Mouse (Mus musculus) embryonic facial prominence, embryonic 15.5 days (tissue): ENCODE measurements around the gene Gigyf1. TPM values are rescaled to one million over a fixed set of nuclear protein-coding genes. Genes with fewer than 3 reads are reported as not detected.

Source experiments
- ATAC-seq: fragments of 200-750 bp; cut with Nextera tagmentation; 2 replicates; pipeline ENCODE4 v1.8.0; 2017; ENCODE audit warnings: low read depth, moderate TSS enrichment; ENCODE audit not compliant: insufficient number of reproducible peaks, low FRiP score, low TSS enrichment
- H3K27ac ChIP-seq: fragments of 300-500 bp; sonication (generic); replicated peaks from 2 replicates; pipeline ENCODE4 v1.5.1; 2015; ENCODE audit warnings: mild to moderate bottlenecking, inconsistent platforms
- H3K27me3 ChIP-seq: fragments of 300-500 bp; sonication (generic); 2 replicates; pipeline ENCODE4 v1.6.1; 2015; ENCODE audit warnings: inconsistent platforms
- H3K36me3 ChIP-seq: fragments of 300-500 bp; sonication (generic); 2 replicates; pipeline ENCODE4 v1.6.1; 2015; ENCODE audit warnings: mild to moderate bottlenecking, inconsistent platforms
- H3K4me1 ChIP-seq: fragments of 300-500 bp; sonication (generic); 2 replicates; pipeline ENCODE4 v1.6.1; 2015; ENCODE audit warnings: inconsistent platforms
- H3K4me2 ChIP-seq: fragments of 300-500 bp; sonication (generic); replicated peaks from 2 replicates; pipeline ENCODE4 v1.6.1; 2015; ENCODE audit warnings: mild to moderate bottlenecking, inconsistent platforms
- H3K4me3 ChIP-seq: fragments of 300-500 bp; sonication (generic); replicated peaks from 2 replicates; pipeline ENCODE4 v1.5.1; 2015; ENCODE audit warnings: mild to moderate bottlenecking, inconsistent platforms
- H3K9ac ChIP-seq: fragments of 300-500 bp; sonication (generic); 2 replicates; pipeline ENCODE4 v1.6.1; 2015; ENCODE audit warnings: inconsistent platforms
- H3K9me3 ChIP-seq: fragments of 300-500 bp; sonication (generic); replicated peaks from 2 replicates; pipeline ENCODE4 v1.6.1; 2016; ENCODE audit warnings: inconsistent platforms
- WGBS: fragments of 180-500 bp; shearing (Covaris S2); methylation state at CpG from one replicate; pipeline ENCODE4 v1.1.7; 2015; 5-methylcytosine and 5-hydroxymethylcytosine counted together
- polyA plus RNA-seq: library from polyadenylated mRNA; unstranded; fragments of >200 nt; fragmentation: Nextera tagmentation; extraction: Ambion mirVana; gene quantifications from 2 replicates; pipeline ENCODE4 v1.2.1, GENCODE M21; 2015

Gene Gigyf1
- polyA plus RNA-seq, 1 experiment from 2014 or later, result 15.5 TPM

- Histone ChIP-seq H3K36me3 (no peaks in the 10 kb centered on the region), H3K4me1 (peaks cover 4% of the 10 kb centered on the region), H3K4me3 (no peak overlapping the region), H3K4me2 (no peak overlapping the region), H3K27ac (no peak overlapping the region), H3K9ac (no peak overlapping the region), H3K9me3 (no peaks in the 10 kb centered on the region), H3K27me3 (no peaks in the 10 kb centered on the region)
- no peak for ATAC-seq
- 80% methylated on average over 9 of the region's 9 CpGs for WGBS
These were observed 17.0 kb downstream of the Gigyf1 start for GRCm38 (mm10) chr5:137535318-137535717.

GRCm38 (mm10) chr5:137537461-137537860, 19.1 kb downstream of the Gigyf1 start:
- 53% methylated on average over 4 of the region's 4 CpGs for WGBS
- Histone ChIP-seq H3K9ac (no peak overlapping the region), H3K4me1 (no peaks in the 10 kb centered on the region), H3K4me3 (no peak overlapping the region), H3K36me3 (no peaks in the 10 kb centered on the region), H3K27ac (no peak overlapping the region), H3K9me3 (no peaks in the 10 kb centered on the region), H3K27me3 (no peaks in the 10 kb centered on the region), H3K4me2 (no peak overlapping the region)
- no peak for ATAC-seq

GRCm38 (mm10) chr5:137539291-137539801, 21.0 kb downstream of the Gigyf1 start:
- no peaks in the 10 kb centered on the region for H3K4me1 ChIP-seq
- ATAC-seq, result no peak
- no peaks in the 10 kb centered on the region for H3K36me3 ChIP-seq
- H3K4me2 ChIP-seq, result no peak overlapping the region
- WGBS, result 52% methylated on average over 7 of the region's 7 CpGs
- H3K27ac ChIP-seq, result no peak overlapping the region
- no peaks in the 10 kb centered on the region for H3K9me3 ChIP-seq
- H3K9ac ChIP-seq, result no peak overlapping the region
- H3K27me3 ChIP-seq, result no peaks in the 10 kb centered on the region
- no peak overlapping the region for H3K4me3 ChIP-seq

DNA sequence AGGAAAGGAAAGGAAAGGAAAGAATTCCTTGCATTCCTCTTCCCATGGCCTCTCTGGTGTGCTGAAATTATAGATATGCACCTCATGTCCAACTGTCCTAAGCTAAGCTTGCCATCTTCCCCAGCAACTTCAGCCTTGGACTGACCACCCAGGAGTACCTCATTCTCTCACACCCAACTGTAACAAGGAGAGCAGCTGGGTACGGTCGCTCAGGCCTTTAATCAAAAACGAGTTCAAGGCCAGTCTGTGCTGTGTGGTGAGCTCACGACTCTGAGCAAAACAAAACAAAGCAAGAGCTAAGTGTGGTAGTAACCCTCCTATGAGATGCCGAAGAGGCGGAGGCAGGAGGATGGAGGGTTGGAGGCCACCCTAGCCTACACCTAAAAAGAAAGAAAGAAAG, 22.6 kb downstream of the Gigyf1 start:
- Histone ChIP-seq H3K4me1 (no peaks in the 10 kb centered on the region), H3K36me3 (no peaks in the 10 kb centered on the region), H3K9me3 (no peaks in the 10 kb centered on the region), H3K9ac (no peak overlapping the region), H3K27me3 (no peaks in the 10 kb centered on the region), H3K27ac (no peak overlapping the region), H3K4me3 (no peak overlapping the region), H3K4me2 (no peak overlapping the region)
- 71% methylated on average over 6 of the region's 6 CpGs for WGBS
- ATAC-seq, result no peak

DNA sequence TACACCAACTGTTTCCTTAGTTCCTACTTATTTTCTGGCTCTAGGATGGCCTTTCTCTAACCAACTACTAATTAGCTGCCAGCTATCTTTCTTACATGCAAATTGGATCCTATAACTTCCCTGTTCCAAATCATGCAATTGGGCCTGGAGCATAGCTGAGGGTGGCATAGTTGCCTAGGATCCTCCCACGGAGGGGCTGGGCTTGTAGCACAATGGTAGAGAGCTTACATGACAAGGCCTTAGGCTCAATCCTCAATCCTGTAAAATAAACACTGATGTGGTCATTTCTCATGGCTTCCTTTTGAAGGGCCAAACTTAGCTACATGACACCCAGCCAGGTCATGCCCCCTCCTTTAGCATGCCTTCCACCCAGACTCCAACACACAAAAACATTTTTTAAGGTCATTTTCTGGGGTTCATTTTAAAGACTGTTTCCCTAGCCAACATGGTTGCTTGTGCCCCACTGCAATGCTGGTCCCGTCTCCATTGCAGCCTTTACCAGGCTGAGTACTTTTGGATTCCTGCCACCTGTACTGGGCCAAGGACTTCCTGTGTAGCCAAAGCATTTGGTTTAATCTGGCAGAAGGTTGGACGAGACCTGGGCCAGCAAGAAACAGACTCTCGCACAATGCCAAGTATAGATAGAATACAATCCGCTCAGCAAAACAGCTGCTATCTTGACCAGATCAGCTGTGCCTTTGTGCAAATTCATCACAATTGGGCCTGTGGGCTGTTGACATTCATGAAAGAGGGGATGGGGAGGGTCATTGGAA, 23.6 kb downstream of the Gigyf1 start:
- ATAC-seq, result no peak
- Histone ChIP-seq H3K27ac (no peak overlapping the region), H3K9me3 (no peaks in the 10 kb centered on the region), H3K4me2 (no peak overlapping the region), H3K27me3 (no peaks in the 10 kb centered on the region), H3K4me3 (no peak overlapping the region), H3K36me3 (no peaks in the 10 kb centered on the region), H3K9ac (no peak overlapping the region), H3K4me1 (no peaks in the 10 kb centered on the region)
- 66% methylated on average over 5 of the region's 5 CpGs for whole genome bisulfite sequencing

- 68% methylated on average over 6 of the region's 6 CpGs for WGBS
- H3K27ac ChIP-seq, result no peak overlapping the region
- no peaks in the 10 kb centered on the region for H3K27me3 ChIP-seq
- no peak for ATAC-seq
- H3K4me1 ChIP-seq, result no peaks in the 10 kb centered on the region
- no peak overlapping the region for H3K9ac ChIP-seq
- H3K9me3 ChIP-seq, result no peaks in the 10 kb centered on the region
- H3K4me2 ChIP-seq, result no peak overlapping the region
- no peaks in the 10 kb centered on the region for H3K36me3 ChIP-seq
- H3K4me3 ChIP-seq, result no peak overlapping the region
These were observed 26.6 kb downstream of the Gigyf1 start for GRCm38 (mm10) chr5:137544926-137545325.

DNA sequence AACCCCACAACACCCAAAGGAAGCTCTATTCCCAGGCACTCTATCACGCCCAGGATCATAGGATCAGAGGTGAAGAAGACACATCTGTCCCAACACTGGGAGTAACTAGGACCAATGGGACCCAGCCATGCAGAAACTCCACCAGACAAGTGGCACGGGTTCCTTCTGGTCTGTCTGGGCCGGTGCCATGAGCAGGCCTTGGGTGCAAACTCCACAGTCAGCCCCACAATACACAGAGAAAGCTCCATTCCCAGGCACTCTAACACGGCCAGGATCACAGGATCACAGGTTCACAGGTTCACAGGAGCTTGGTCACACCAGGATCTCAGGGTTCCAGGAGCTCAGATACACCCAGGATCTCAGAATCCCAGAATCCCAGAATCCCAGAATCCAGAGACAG, 27.2 kb downstream of the Gigyf1 start:
- Histone ChIP-seq H3K27ac (no peak overlapping the region), H3K4me3 (no peak overlapping the region), H3K4me1 (no peaks in the 10 kb centered on the region), H3K4me2 (no peak overlapping the region), H3K27me3 (no peaks in the 10 kb centered on the region), H3K9me3 (no peaks in the 10 kb centered on the region), H3K36me3 (no peaks in the 10 kb centered on the region), H3K9ac (no peak overlapping the region)
- 77% methylated on average over 4 of the region's 4 CpGs for WGBS
- no peak for ATAC-seq

DNA sequence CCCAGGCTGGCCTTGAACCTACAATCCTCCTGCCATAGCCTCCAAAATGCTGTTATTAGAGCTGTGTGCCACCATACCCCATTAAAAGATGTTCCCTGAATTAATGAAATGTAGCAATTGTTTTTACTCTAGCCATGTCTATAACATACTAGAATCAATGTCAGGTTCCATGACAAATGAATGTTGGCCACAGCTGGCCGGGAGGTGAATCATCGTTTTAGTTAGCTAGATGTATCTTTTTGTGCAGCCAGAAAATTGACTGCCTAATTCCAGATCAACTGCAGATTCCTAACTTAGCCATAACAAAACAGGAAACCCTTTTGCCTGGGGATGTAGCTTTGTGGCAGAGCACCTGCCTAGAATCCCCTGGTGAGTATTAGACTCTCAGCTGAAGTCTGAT, 31.5 kb downstream of the Gigyf1 start:
- H3K4me3 ChIP-seq, result no peak overlapping the region
- WGBS, result 79% methylated on average over 2 of the region's 2 CpGs
- H3K36me3 ChIP-seq, result no peaks in the 10 kb centered on the region

DNA sequence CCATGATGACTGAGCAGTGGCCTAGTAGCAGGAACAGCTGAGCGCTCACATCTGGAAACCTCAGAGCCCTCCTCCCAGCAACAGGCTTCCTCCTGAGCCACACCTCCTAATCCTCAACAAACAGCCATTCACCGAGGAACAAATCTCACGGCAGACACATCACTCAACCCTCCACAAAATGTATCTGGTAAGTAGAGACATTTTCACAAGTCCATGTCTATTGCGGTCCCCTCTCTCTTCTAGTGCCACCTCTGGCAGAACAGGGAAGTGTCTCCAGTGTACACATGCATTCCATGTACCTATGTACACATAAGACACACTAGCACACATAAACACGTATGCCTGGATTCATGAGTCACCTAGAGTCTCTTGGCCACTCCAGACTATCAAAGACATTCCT, 32.8 kb downstream of the Gigyf1 start:
- Histone ChIP-seq H3K4me1 (peaks cover 7% of the 10 kb centered on the region), H3K4me3 (no peak overlapping the region), H3K36me3 (no peaks in the 10 kb centered on the region), H3K4me2 (no peak overlapping the region), H3K9me3 (no peaks in the 10 kb centered on the region), H3K27me3 (peaks cover 20% of the 10 kb centered on the region), H3K9ac (no peak overlapping the region), H3K27ac (no peak overlapping the region)
- ATAC-seq, result no peak
- 69% methylated on average over 5 of the region's 5 CpGs for WGBS

More for the DNA sequence above, 31.5 kb downstream of the Gigyf1 start:
- no peaks in the 10 kb centered on the region for H3K9me3 ChIP-seq
- H3K27me3 ChIP-seq, result peaks cover 18% of the 10 kb centered on the region
- H3K27ac ChIP-seq, result no peak overlapping the region
- no peak overlapping the region for H3K9ac ChIP-seq
- peaks cover 7% of the 10 kb centered on the region for H3K4me1 ChIP-seq
- ATAC-seq, result no peak
- no peak overlapping the region for H3K4me2 ChIP-seq

- no peak overlapping the region for H3K27ac ChIP-seq
- H3K4me1 ChIP-seq, result peaks cover 7% of the 10 kb centered on the region
- H3K4me2 ChIP-seq, result peak overlapping the region; percentile 47
- H3K27me3 ChIP-seq, result peaks cover 20% of the 10 kb centered on the region
- no peaks in the 10 kb centered on the region for H3K36me3 ChIP-seq
- no peak overlapping the region for H3K9ac ChIP-seq
- 28% methylated on average over 6 of the region's 6 CpGs for WGBS
- no peak for ATAC-seq
- H3K4me3 ChIP-seq, result peak overlapping the region; percentile 21
- no peaks in the 10 kb centered on the region for H3K9me3 ChIP-seq
These were observed 34.7 kb downstream of the Gigyf1 start for GRCm38 (mm10) chr5:137553000-137553399.

GRCm38 (mm10) chr5:137553411-137553837, 35.1 kb downstream of the Gigyf1 start, which contains the start of gene Actl6b:
Gene Actl6b (plus strand): TSS chr5:137553517.
- no peaks in the 10 kb centered on the region for H3K9me3 ChIP-seq
- peaks cover 20% of the 10 kb centered on the region for H3K27me3 ChIP-seq
- no peak within 1 kb of the TSS for H3K9ac ChIP-seq
- no peak within 1 kb of the TSS for H3K27ac ChIP-seq
- 2% methylated on average over 37 of the region's 37 CpGs for WGBS
- peak; percentile 72 for ATAC-seq
- peak within 1 kb of the TSS; percentile 21 for H3K4me3 ChIP-seq
- peaks cover 7% of the 10 kb centered on the region for H3K4me1 ChIP-seq
- no peaks in the 10 kb centered on the region for H3K36me3 ChIP-seq
- peak within 1 kb of the TSS; percentile 47 for H3K4me2 ChIP-seq

DNA sequence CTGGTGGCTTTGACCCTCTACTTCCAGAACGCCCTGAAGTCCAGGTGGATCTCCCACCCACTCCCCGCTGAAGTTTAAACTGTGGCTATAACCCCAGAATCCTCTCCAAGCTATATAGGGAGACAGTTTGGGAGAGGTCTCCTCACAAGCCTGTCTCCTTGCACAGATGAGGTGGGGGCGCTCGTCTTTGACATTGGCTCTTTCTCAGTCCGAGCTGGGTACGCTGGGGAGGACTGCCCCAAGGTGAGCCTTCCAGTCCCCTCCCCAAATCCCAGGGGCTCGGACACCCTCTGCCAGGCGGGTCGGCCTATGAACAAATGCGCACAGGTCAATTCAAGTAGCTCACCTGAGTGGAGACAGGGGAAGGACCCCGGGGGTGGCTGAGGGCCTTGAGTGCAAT, 35.5 kb downstream of the Gigyf1 start:
- no peak for ATAC-seq
- 47% methylated on average over 11 of the region's 11 CpGs for WGBS
- no peaks in the 10 kb centered on the region for H3K36me3 ChIP-seq
- H3K9me3 ChIP-seq, result no peaks in the 10 kb centered on the region
- no peak overlapping the region for H3K4me3 ChIP-seq
- peaks cover 7% of the 10 kb centered on the region for H3K4me1 ChIP-seq
- peaks cover 20% of the 10 kb centered on the region for H3K27me3 ChIP-seq
- H3K27ac ChIP-seq, result no peak overlapping the region
- H3K4me2 ChIP-seq, result peak overlapping the region; percentile 47; the same call in 1 of the 2 replicates
- H3K9ac ChIP-seq, result no peak overlapping the region
